Mouse (Mus musculus) midbrain, embryonic 10.5 days (tissue): ENCODE data around the gene Gm10153. TPM values are rescaled to one million over a fixed set of nuclear protein-coding genes. Genes with fewer than 3 reads are reported as not detected.
"Not testable (repeated sequence)": the region's sequence is repeated elsewhere in the genome, so short reads cannot be mapped to it uniquely, and the experiment has no call there.

ENCODE experiments used
- DNase-seq: peaks from one replicate; pipeline ENCODE4 v3.0.0-alpha.2; 2017; ENCODE audit warnings: low spot score
- H3K27ac ChIP-seq: fragments of 300-500 bp; sonication (generic); replicated peaks from 2 replicates; pipeline ENCODE4 v1.5.1; 2016; ENCODE audit warnings: mild to moderate bottlenecking
- H3K27me3 ChIP-seq: fragments of 300-500 bp; sonication (generic); 2 replicates; pipeline ENCODE4 v1.6.1; 2016; ENCODE audit warnings: low read depth, mild to moderate bottlenecking; ENCODE audit not compliant: poor library complexity, severe bottlenecking
- H3K36me3 ChIP-seq: fragments of 300-500 bp; sonication (generic); 2 replicates; pipeline ENCODE4 v1.6.1; 2016; ENCODE audit warnings: mild to moderate bottlenecking, moderate library complexity
- H3K4me1 ChIP-seq: fragments of 300-500 bp; sonication (generic); 2 replicates; pipeline ENCODE4 v1.6.1; 2016
- H3K4me3 ChIP-seq: fragments of 300-500 bp; sonication (generic); 2 replicates; pipeline ENCODE4 v1.5.1; 2016; ENCODE audit warnings: mild to moderate bottlenecking, moderate library complexity
- H3K9me3 ChIP-seq: fragments of 300-500 bp; sonication (generic); replicated peaks from 2 replicates; pipeline ENCODE4 v1.6.1; 2016; ENCODE audit warnings: mild to moderate bottlenecking
- WGBS: fragments of 180-500 bp; shearing (Covaris S2); methylation state at CpG from one replicate; pipeline ENCODE4 v1.1.7; 2016; 5-methylcytosine and 5-hydroxymethylcytosine counted together
- polyA plus RNA-seq: library from polyadenylated mRNA; unstranded; fragments of >200 nt; fragmentation: Nextera tagmentation; extraction: Ambion mirVana; gene quantifications from 2 replicates; pipeline ENCODE4 v1.2.1, GENCODE M21; 2016

The Gm10153 gene
- polyA plus RNA-seq, 1 experiment from 2014 or later, result not detected

GRCm38 (mm10) chr7:142169836-142170235, 20.4 kb downstream of the Gm10153 start:
- DNase-seq, result peak; percentile 10
- H3K27me3 ChIP-seq, result no peaks in the 10 kb centered on the region
- 44% methylated on average over 3 of the region's 3 CpGs for WGBS
- no peak overlapping the region for H3K27ac ChIP-seq
- H3K4me3 ChIP-seq, result no peak overlapping the region
- H3K36me3 ChIP-seq, result no peaks in the 10 kb centered on the region
- H3K9me3 ChIP-seq, result no peaks in the 10 kb centered on the region
- no peaks in the 10 kb centered on the region for H3K4me1 ChIP-seq

GRCm38 (mm10) chr7:142165639-142166038, 24.6 kb downstream of the Gm10153 start, which contains the start of gene Gm4553:
Gm4553 (minus strand) TSS chr7:142165739.
- not testable (repeated sequence) for DNase-seq, H3K36me3 ChIP-seq, H3K27me3 ChIP-seq, H3K9me3 ChIP-seq, H3K4me3 ChIP-seq, H3K27ac ChIP-seq, H3K4me1 ChIP-seq

- 91% methylated on average over 3 of the region's 3 CpGs for WGBS
- H3K4me3 ChIP-seq, result no peak overlapping the region
- no peak overlapping the region for H3K27ac ChIP-seq
- peak; percentile 3 for DNase-seq
- no peaks in the 10 kb centered on the region for H3K4me1 ChIP-seq
- H3K9me3 ChIP-seq, result no peaks in the 10 kb centered on the region
- H3K27me3 ChIP-seq, result no peaks in the 10 kb centered on the region
- no peaks in the 10 kb centered on the region for H3K36me3 ChIP-seq
Measured at GRCm38 (mm10) chr7:142159366-142159765, 30.8 kb downstream of the Gm10153 start.

GRCm38 (mm10) chr7:142157013-142157412, 33.2 kb downstream of the Gm10153 start, which contains the start of gene Gm29735:
Gm29735 (minus strand) TSS chr7:142157113.
- H3K4me1 ChIP-seq, H3K36me3 ChIP-seq, H3K4me3 ChIP-seq, H3K27me3 ChIP-seq, H3K27ac ChIP-seq, DNase-seq, H3K9me3 ChIP-seq: not testable (repeated sequence)
- 69% methylated on average over 2 of the region's 2 CpGs for WGBS

- no peak for DNase-seq
- Histone ChIP-seq H3K9me3 (no peaks in the 10 kb centered on the region), H3K27me3 (no peaks in the 10 kb centered on the region), H3K27ac (no peak overlapping the region), H3K4me1 (no peaks in the 10 kb centered on the region), H3K4me3 (no peak overlapping the region), H3K36me3 (no peaks in the 10 kb centered on the region)
- WGBS, result 70% methylated on average over 1 of the region's 1 CpGs
Measured at GRCm38 (mm10) chr7:142155308-142155707, 34.9 kb downstream of the Gm10153 start.

GRCm38 (mm10) chr7:142152191-142152590, 38.0 kb downstream of the Gm10153 start:
- H3K4me3 ChIP-seq, result no peak overlapping the region
- H3K9me3 ChIP-seq, result no peaks in the 10 kb centered on the region
- H3K27ac ChIP-seq, result no peak overlapping the region
- H3K27me3 ChIP-seq, result no peaks in the 10 kb centered on the region
- H3K4me1 ChIP-seq, result no peaks in the 10 kb centered on the region
- no peak for DNase-seq
- 89% methylated on average over 4 of the region's 4 CpGs for WGBS
- H3K36me3 ChIP-seq, result no peaks in the 10 kb centered on the region

- no peak for DNase-seq
- Histone ChIP-seq H3K4me1 (no peaks in the 10 kb centered on the region), H3K27ac (no peak overlapping the region), H3K9me3 (no peaks in the 10 kb centered on the region), H3K4me3 (no peak overlapping the region), H3K27me3 (no peaks in the 10 kb centered on the region), H3K36me3 (no peaks in the 10 kb centered on the region)
Measured at GRCm38 (mm10) chr7:142148633-142149032, 41.6 kb downstream of the Gm10153 start.

- Histone ChIP-seq H3K4me1 (no peaks in the 10 kb centered on the region), H3K36me3 (no peaks in the 10 kb centered on the region), H3K9me3 (no peaks in the 10 kb centered on the region), H3K27ac (no peak overlapping the region), H3K27me3 (no peaks in the 10 kb centered on the region), H3K4me3 (no peak overlapping the region)
- peak; percentile 39 for DNase-seq
- 3% methylated on average over 1 of the region's 1 CpGs for WGBS
Measured at GRCm38 (mm10) chr7:142146033-142146432, 44.2 kb downstream of the Gm10153 start.

- H3K27ac ChIP-seq, result no peak overlapping the region
- WGBS, result 43% methylated on average over 4 of the region's 4 CpGs
- H3K4me3 ChIP-seq, result no peak overlapping the region
- H3K27me3 ChIP-seq, result no peaks in the 10 kb centered on the region
- DNase-seq, result no peak
- no peaks in the 10 kb centered on the region for H3K4me1 ChIP-seq
- no peaks in the 10 kb centered on the region for H3K36me3 ChIP-seq
- H3K9me3 ChIP-seq, result no peaks in the 10 kb centered on the region
Measured at GRCm38 (mm10) chr7:142145413-142145940, 44.7 kb downstream of the Gm10153 start.

GRCm38 (mm10) chr7:142144507-142144906, 45.7 kb downstream of the Gm10153 start, which contains the start of gene Gm45337:
Gm45337 (minus strand) TSS chr7:142144607.
- Histone ChIP-seq H3K4me1 (no peaks in the 10 kb centered on the region), H3K9me3 (no peaks in the 10 kb centered on the region), H3K27ac (no peak within 1 kb of the TSS), H3K4me3 (no peak within 1 kb of the TSS), H3K27me3 (no peaks in the 10 kb centered on the region), H3K36me3 (no peaks in the 10 kb centered on the region)
- WGBS, result 82% methylated on average over 1 of the region's 1 CpGs
- DNase-seq, result no peak

- H3K4me1 ChIP-seq, H3K27me3 ChIP-seq, DNase-seq, H3K9me3 ChIP-seq, H3K36me3 ChIP-seq, H3K4me3 ChIP-seq, H3K27ac ChIP-seq: not testable (repeated sequence)
- 66% methylated on average over 1 of the region's 1 CpGs for WGBS
Measured at GRCm38 (mm10) chr7:142143506-142144010, 46.6 kb downstream of the Gm10153 start.

GRCm38 (mm10) chr7:142140696-142141095, 49.5 kb downstream of the Gm10153 start:
- no peak for DNase-seq
- Histone ChIP-seq H3K4me1 (no peaks in the 10 kb centered on the region), H3K27ac (no peak overlapping the region), H3K27me3 (no peaks in the 10 kb centered on the region), H3K9me3 (no peaks in the 10 kb centered on the region), H3K4me3 (no peak overlapping the region), H3K36me3 (no peaks in the 10 kb centered on the region)
- 46% methylated on average over 1 of the region's 1 CpGs for WGBS
